ENCODE assay signal across 14 mouse cellular contexts in genomic region chr6:28410053-28410452, GRCm38 (mm10). TPM values are rescaled to one million over a fixed set of nuclear protein-coding genes. Genes with fewer than 3 reads are reported as not detected.
DNase-seq lines count a peak whose midpoint lies in the region; ATAC-seq lines count a peak whose summit lies in the region.
"Had no signal": no experiment of that assay in that cellular context is flagged by ENCODE, and none has a peak within 500 bp of the region (broad histone marks: within the 10 kb centered on the region; RNA-seq: fewer than 3 reads in every experiment).

No protein-coding gene starts in this region.

- no peak overlapping the region for H3K9ac ChIP-seq in liver, embryonic 13.5 days
- H3K9ac ChIP-seq: forebrain, embryonic 15.5 days; lung, embryonic 15.5 days; neural tube, embryonic 13.5 days had no signal

- H3K9me3 ChIP-seq in liver, embryonic 13.5 days (replicated peaks) = no peaks in the 10 kb centered on the region
- H3K9me3 ChIP-seq: forebrain, embryonic 15.5 days; lung, embryonic 15.5 days; neural tube, embryonic 13.5 days had no signal

- WGBS in liver, embryonic 13.5 days (ENCODE audit: insufficient replicate concordance) = 41% methylated on average over 9 of the region's 9 CpGs

- H3K27ac ChIP-seq in liver, embryonic 13.5 days = no peak overlapping the region
- H3K27ac ChIP-seq: forebrain, embryonic 15.5 days; lung, embryonic 15.5 days; neural tube, embryonic 13.5 days had no signal

- peaks cover under 1% of the 10 kb centered on the region; the same call in 1 of the 2 replicates for H3K36me3 ChIP-seq in liver, embryonic 13.5 days

- ATAC-seq in liver, embryonic 13.5 days (ENCODE audit: low read depth) = no peak
- ATAC-seq in granulocyte monocyte progenitor cell, adult 5-6 weeks (replicated peaks; ENCODE audit: poor library complexity, severe bottlenecking) = peak; percentile 90
- peak; percentile 63 for ATAC-seq in megakaryocyte-erythroid progenitor cell, adult 5-6 weeks (replicated peaks; ENCODE audit: low FRiP score, low TSS enrichment, poor library complexity, severe bottlenecking)
- ATAC-seq: forebrain, embryonic 15.5 days had no signal

- no peak overlapping the region for H3K4me3 ChIP-seq in liver, embryonic 13.5 days (replicated peaks)
- H3K4me3 ChIP-seq: forebrain, embryonic 15.5 days; lung, embryonic 15.5 days; neural tube, embryonic 13.5 days had no signal

- H3K4me1 ChIP-seq in liver, embryonic 13.5 days (replicated peaks) = no peaks in the 10 kb centered on the region
- H3K4me1 ChIP-seq: forebrain, embryonic 15.5 days; lung, embryonic 15.5 days; neural tube, embryonic 13.5 days had no signal

- H3K27me3 ChIP-seq in liver, embryonic 13.5 days = no peaks in the 10 kb centered on the region
- H3K27me3 ChIP-seq: forebrain, embryonic 15.5 days; lung, embryonic 15.5 days; neural tube, embryonic 13.5 days had no signal

- no peak for DNase-seq in liver, embryonic 13.5 days
- no peak for DNase-seq in liver
- DNase-seq in kidney, postnatal 10 days = peak; percentile 65
- no peak for DNase-seq in cerebellum, postnatal 4 days (ENCODE audit: low spot score in 2 of 2)
- DNase-seq in spleen, postnatal 14 days (ENCODE audit: low spot score in 2 of 2) = no peak
- DNase-seq in thymus, postnatal 10 days (ENCODE audit: low spot score in 2 of 2) = no peak
- DNase-seq: layer of hippocampus, adult 9-11 months had no signal

- peak overlapping the region; percentile 3; the same call in 1 of the 2 replicates for H3K4me2 ChIP-seq in liver, embryonic 13.5 days
- H3K4me2 ChIP-seq: forebrain, embryonic 15.5 days; lung, embryonic 15.5 days; neural tube, embryonic 13.5 days had no signal

RNA-seq across cellular contexts. Expression of gene Zfp800, which starts 12.2 kb away (rescaled TPM):
- 33.3 and 38.4 TPM in 2 replicates for polyA plus RNA-seq in liver, embryonic 13.5 days (2015; fragmentation: Nextera tagmentation; extraction: Ambion mirVana)
- total RNA-seq in granulocyte monocyte progenitor cell, adult 5-6 weeks (2014; fragmentation: Nextera tagmentation) = 35.8 and 48.4 TPM in 2 replicates
- total RNA-seq in granulocyte monocyte progenitor cell, adult 5-6 weeks (2017) = 54.5 and 58.2 TPM in 2 replicates
- 73.2 and 81.9 TPM in 2 replicates for total RNA-seq in megakaryocyte-erythroid progenitor cell, adult 5-6 weeks (2014; fragmentation: Nextera tagmentation)
- 112 and 158 TPM in 2 replicates for total RNA-seq in megakaryocyte-erythroid progenitor cell, adult 5-6 weeks (2017)

RNA-seq across cellular contexts. Expression of gene Arf5, which starts 13.3 kb away (rescaled TPM):
- 388 and 403 TPM in 2 replicates for polyA plus RNA-seq in liver, embryonic 13.5 days (2015; fragmentation: Nextera tagmentation; extraction: Ambion mirVana)
- 34.4 and 53.3 TPM in 2 replicates for total RNA-seq in granulocyte monocyte progenitor cell, adult 5-6 weeks (2014; fragmentation: Nextera tagmentation)
- 42.1 and 59.1 TPM in 2 replicates for total RNA-seq in granulocyte monocyte progenitor cell, adult 5-6 weeks (2017)
- total RNA-seq in megakaryocyte-erythroid progenitor cell, adult 5-6 weeks (2014; fragmentation: Nextera tagmentation) = 74.2 and 89.2 TPM in 2 replicates
- 43.2 and 45.6 TPM in 2 replicates for total RNA-seq in megakaryocyte-erythroid progenitor cell, adult 5-6 weeks (2017)

RNA-seq across cellular contexts. Expression of gene Fscn3, which starts 17.5 kb away (rescaled TPM):
- 0.44 and 1.2 TPM in 2 replicates for polyA plus RNA-seq in liver, embryonic 13.5 days (2015; fragmentation: Nextera tagmentation; extraction: Ambion mirVana)
- total RNA-seq in granulocyte monocyte progenitor cell, adult 5-6 weeks (2014; fragmentation: Nextera tagmentation) = not detected in 2 replicates
- not detected in 2 replicates for total RNA-seq in granulocyte monocyte progenitor cell, adult 5-6 weeks (2017)
- 0.32 and 0.48 TPM in 2 replicates for total RNA-seq in megakaryocyte-erythroid progenitor cell, adult 5-6 weeks (2014; fragmentation: Nextera tagmentation)
- not detected in 2 replicates for total RNA-seq in megakaryocyte-erythroid progenitor cell, adult 5-6 weeks (2017)
- total RNA-seq: MEL had no signal
- polyA plus RNA-seq: forebrain, embryonic 15.5 days; lung, embryonic 15.5 days; neural tube, embryonic 13.5 days had no signal

RNA-seq across cellular contexts. Expression of gene Gcc1, which starts 18.1 kb away (rescaled TPM):
- polyA plus RNA-seq in liver, embryonic 13.5 days (2015; fragmentation: Nextera tagmentation; extraction: Ambion mirVana) = 3.7 and 4.4 TPM in 2 replicates
- 7.0 TPM in 2 replicates for total RNA-seq in granulocyte monocyte progenitor cell, adult 5-6 weeks (2014; fragmentation: Nextera tagmentation)
- total RNA-seq in granulocyte monocyte progenitor cell, adult 5-6 weeks (2017) = 10.9 and 11.2 TPM in 2 replicates
- total RNA-seq in megakaryocyte-erythroid progenitor cell, adult 5-6 weeks (2014; fragmentation: Nextera tagmentation) = 4.2 and 4.3 TPM in 2 replicates
- total RNA-seq in megakaryocyte-erythroid progenitor cell, adult 5-6 weeks (2017) = 10.4 and 12.1 TPM in 2 replicates

RNA-seq across cellular contexts. Expression of gene Pax4, which starts 39.1 kb away (rescaled TPM):
- not detected in 2 replicates for polyA plus RNA-seq in liver, embryonic 13.5 days (2015; fragmentation: Nextera tagmentation; extraction: Ambion mirVana)
- total RNA-seq in granulocyte monocyte progenitor cell, adult 5-6 weeks (2014; fragmentation: Nextera tagmentation) = not detected in 2 replicates
- total RNA-seq in granulocyte monocyte progenitor cell, adult 5-6 weeks (2017) = not detected in 2 replicates
- not detected in 2 replicates for total RNA-seq in megakaryocyte-erythroid progenitor cell, adult 5-6 weeks (2014; fragmentation: Nextera tagmentation)
- not detected in 2 replicates for total RNA-seq in megakaryocyte-erythroid progenitor cell, adult 5-6 weeks (2017)
- total RNA-seq: heart, postnatal 14 days; MEL had no signal
- polyA plus RNA-seq: lung, embryonic 15.5 days; neural tube, embryonic 13.5 days had no signal
